Mouse (Mus musculus): ENCODE results near the gene Gm5538. TPM values are rescaled to one million over a fixed set of nuclear protein-coding genes. Genes with fewer than 3 reads are reported as not detected.

Gene Gm5538
- polyA plus RNA-seq (2015; fragmentation: Nextera tagmentation; extraction: Ambion mirVana) = not detected in 2 replicates

- no peaks in the 10 kb centered on the region for H3K4me1 ChIP-seq (ENCODE audit: insufficient read depth)
- no peak within 1 kb of the TSS for H3K9ac ChIP-seq (replicated peaks)
- no peaks in the 10 kb centered on the region for H3K9me3 ChIP-seq (ENCODE audit: low read length)
- H3K36me3 ChIP-seq (replicated peaks; ENCODE audit: insufficient read depth, low read length) = no peaks in the 10 kb centered on the region
- DNase-seq (no peak), ATAC-seq (no peak)
- H3K27me3 ChIP-seq (ENCODE audit: insufficient read depth, low read length) = no peaks in the 10 kb centered on the region
- 89% methylated on average over 2 of the region's 2 CpGs for WGBS (ENCODE audit: insufficient replicate concordance)
- TF ChIP-seq EP300 (IDR thresholded peaks at IDR 0.05; ENCODE audit: low read depth) (no peak), CTCF (IDR thresholded peaks at IDR 0.05; ENCODE audit: low read depth) (no peak)
- no peak within 1 kb of the TSS for H3K4me2 ChIP-seq (ENCODE audit: low read depth, low read length)
- no peak within 1 kb of the TSS for H3K4me3 ChIP-seq (ENCODE audit: low read depth, low read length)
- H3K27ac ChIP-seq (ENCODE audit: low read depth) = no peak within 1 kb of the TSS
Measured at GRCm38 (mm10) chr3:59729490-59729889, at the start of gene Gm5538. Gm5538 (plus strand) TSS chr3:59729790.

GRCm38 (mm10) chr3:59697391-59697790, 32.2 kb upstream of the Gm5538 start:
- Histone ChIP-seq H3K27me3 (ENCODE audit: insufficient read depth, low read length) (no peaks in the 10 kb centered on the region), H3K27ac (ENCODE audit: low read depth) (no peak overlapping the region), H3K36me3 (replicated peaks; ENCODE audit: insufficient read depth, low read length) (no peaks in the 10 kb centered on the region), H3K4me2 (ENCODE audit: low read depth, low read length) (no peak overlapping the region), H3K9me3 (ENCODE audit: low read length) (no peaks in the 10 kb centered on the region), H3K9ac (replicated peaks) (no peak overlapping the region), H3K4me1 (ENCODE audit: insufficient read depth) (no peaks in the 10 kb centered on the region), H3K4me3 (ENCODE audit: low read depth, low read length) (no peak overlapping the region)
- TF ChIP-seq CTCF (IDR thresholded peaks at IDR 0.05; ENCODE audit: low read depth) = no peak
- no peak for TF ChIP-seq EP300 (IDR thresholded peaks at IDR 0.05; ENCODE audit: low read depth)
- 70% methylated on average over 3 of the region's 3 CpGs for WGBS (ENCODE audit: insufficient replicate concordance)
- ATAC-seq = no peak
- DNase-seq = no peak

GRCm38 (mm10) chr3:59702614-59703110, 26.9 kb upstream of the Gm5538 start:
- Histone ChIP-seq H3K9ac (replicated peaks) (no peak overlapping the region), H3K4me2 (ENCODE audit: low read depth, low read length) (no peak overlapping the region), H3K4me1 (ENCODE audit: insufficient read depth) (no peaks in the 10 kb centered on the region), H3K27me3 (ENCODE audit: insufficient read depth, low read length) (no peaks in the 10 kb centered on the region), H3K27ac (ENCODE audit: low read depth) (no peak overlapping the region), H3K36me3 (replicated peaks; ENCODE audit: insufficient read depth, low read length) (no peaks in the 10 kb centered on the region), H3K9me3 (ENCODE audit: low read length) (no peaks in the 10 kb centered on the region), H3K4me3 (ENCODE audit: low read depth, low read length) (no peak overlapping the region)
- ATAC-seq (no peak), DNase-seq (no peak)
- 76% methylated on average over 1 of the region's 1 CpGs for WGBS (ENCODE audit: insufficient replicate concordance)
- no peak for TF ChIP-seq EP300 (IDR thresholded peaks at IDR 0.05; ENCODE audit: low read depth)
- TF ChIP-seq CTCF (IDR thresholded peaks at IDR 0.05; ENCODE audit: low read depth) = no peak

- no peak for ATAC-seq
- no peaks in the 10 kb centered on the region for H3K27me3 ChIP-seq (ENCODE audit: insufficient read depth, low read length)
- no peak overlapping the region for H3K27ac ChIP-seq (ENCODE audit: low read depth)
- TF ChIP-seq CTCF (IDR thresholded peaks at IDR 0.05; ENCODE audit: low read depth) (no peak), EP300 (IDR thresholded peaks at IDR 0.05; ENCODE audit: low read depth) (no peak)
- H3K9me3 ChIP-seq (ENCODE audit: low read length) = no peaks in the 10 kb centered on the region
- no peak for DNase-seq
- H3K4me1 ChIP-seq (ENCODE audit: insufficient read depth) = no peaks in the 10 kb centered on the region
- 93% methylated on average over 1 of the region's 1 CpGs for WGBS (ENCODE audit: insufficient replicate concordance)
- H3K9ac ChIP-seq (replicated peaks) = no peak overlapping the region
- H3K4me2 ChIP-seq (ENCODE audit: low read depth, low read length) = no peak overlapping the region
- no peak overlapping the region for H3K4me3 ChIP-seq (ENCODE audit: low read depth, low read length)
- no peaks in the 10 kb centered on the region for H3K36me3 ChIP-seq (replicated peaks; ENCODE audit: insufficient read depth, low read length)
Measured at GRCm38 (mm10) chr3:59739866-59740265, 10.3 kb downstream of the Gm5538 start.

GRCm38 (mm10) chr3:59744181-59744580, 14.6 kb downstream of the Gm5538 start:
- H3K4me2 ChIP-seq (ENCODE audit: low read depth, low read length) = no peak overlapping the region
- H3K4me1 ChIP-seq (ENCODE audit: insufficient read depth) = no peaks in the 10 kb centered on the region
- no peak overlapping the region for H3K9ac ChIP-seq (replicated peaks)
- peak; percentile 39 for TF ChIP-seq CTCF (IDR thresholded peaks at IDR 0.05; ENCODE audit: low read depth)
- no peak for TF ChIP-seq EP300 (IDR thresholded peaks at IDR 0.05; ENCODE audit: low read depth)
- 13% methylated on average over 2 of the region's 2 CpGs for WGBS (ENCODE audit: insufficient replicate concordance)
- no peaks in the 10 kb centered on the region for H3K27me3 ChIP-seq (ENCODE audit: insufficient read depth, low read length)
- no peaks in the 10 kb centered on the region for H3K36me3 ChIP-seq (replicated peaks; ENCODE audit: insufficient read depth, low read length)
- no peak for DNase-seq
- no peak for ATAC-seq
- H3K9me3 ChIP-seq (ENCODE audit: low read length) = no peaks in the 10 kb centered on the region
- H3K27ac ChIP-seq (ENCODE audit: low read depth) = no peak overlapping the region
- no peak overlapping the region for H3K4me3 ChIP-seq (ENCODE audit: low read depth, low read length)

Other genes with a start within 250 kb of the Gm5538 start
- not detected in 2 replicates for gene Gm8298, start 131.3 kb downstream of the Gm5538 start, polyA plus RNA-seq (2015; fragmentation: Nextera tagmentation; extraction: Ambion mirVana)
- not detected in 2 replicates for gene C130079G13Rik, start 195.4 kb downstream of the Gm5538 start, polyA plus RNA-seq (2015; fragmentation: Nextera tagmentation; extraction: Ambion mirVana)